Comparison of ENCODE assay signal across 9 mouse cellular contexts in the genomic region with DNA sequence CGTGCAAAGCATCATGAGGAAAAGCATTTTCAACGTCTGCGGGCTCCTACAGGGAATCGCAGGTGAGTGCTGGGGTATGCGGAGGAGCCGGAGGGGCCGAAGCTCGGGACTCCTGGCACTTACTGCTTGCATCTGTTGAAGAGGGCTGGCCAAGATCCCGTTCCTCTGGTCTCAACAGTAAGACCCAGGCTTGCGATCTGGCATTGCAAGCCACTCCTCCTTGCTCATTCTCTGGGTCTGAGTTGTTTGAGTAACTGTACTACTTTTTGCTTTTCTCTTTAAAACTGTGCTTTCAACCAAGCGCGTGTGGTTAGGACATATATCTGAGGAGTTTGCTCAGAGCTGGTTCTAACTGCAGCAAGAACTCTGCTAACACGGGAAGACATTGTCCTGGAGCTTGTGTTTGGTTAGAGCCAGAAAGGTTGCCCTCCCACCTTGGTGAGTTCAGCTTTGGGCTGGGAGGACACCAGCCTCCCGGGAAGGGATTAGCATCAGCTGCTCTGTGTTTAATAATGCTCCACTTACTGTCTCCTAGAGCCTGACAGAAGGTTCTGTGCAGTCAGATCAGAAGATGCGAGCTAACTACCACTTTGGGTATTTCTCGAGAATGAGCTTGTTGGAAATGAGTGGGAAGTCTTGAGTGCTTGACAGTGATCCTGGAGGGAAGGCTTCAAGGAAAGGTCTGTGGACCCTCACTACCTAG.
DNase-seq lines count a peak whose midpoint lies in the region; ATAC-seq and TF ChIP-seq lines count a peak whose summit lies in the region.
"Had no signal": no experiment of that assay in that cellular context is flagged by ENCODE, and none has a peak within 500 bp of the region (broad histone marks: within the 10 kb centered on the region; RNA-seq: fewer than 3 reads in every experiment).

No protein-coding gene starts in this region.

- no peak for TF ChIP-seq EP300 in ES-Bruce4 (IDR thresholded peaks at IDR 0.05; ENCODE audit: insufficient read depth, low read depth, low read length)

- H3K27ac ChIP-seq in heart, embryonic 11.5 days (ENCODE audit: low read depth, low read length), result no peak overlapping the region
- H3K27ac ChIP-seq in ES-Bruce4 (ENCODE audit: insufficient read depth, low read length), result no peak overlapping the region
- H3K27ac ChIP-seq in embryonic facial prominence, embryonic 10.5 days (replicated peaks), result no peak overlapping the region
- no peak overlapping the region for H3K27ac ChIP-seq in intestine, embryonic 15.5 days
- H3K27ac ChIP-seq in neural tube, embryonic 12.5 days, result no peak overlapping the region

- no peak for DNase-seq in heart, postnatal 25 days (ENCODE audit: low spot score)
- DNase-seq in embryonic facial prominence, embryonic 10.5 days (ENCODE audit: low spot score), result no peak
- no peak for DNase-seq in frontal cortex, postnatal 14 days (ENCODE audit: low spot score in 2 of 2)
- DNase-seq in gastrocnemius, adult 8-10 months (ENCODE audit: low spot score in 2 of 2), result no peak

- H3K4me1 ChIP-seq in heart, embryonic 11.5 days (ENCODE audit: control insufficient read depth, insufficient read depth, low read length), result peaks cover 35% of the 10 kb centered on the region
- H3K4me1 ChIP-seq in ES-Bruce4 (ENCODE audit: control insufficient read depth, insufficient read depth, low read length), result no peaks in the 10 kb centered on the region
- H3K4me1 ChIP-seq in embryonic facial prominence, embryonic 10.5 days, result peaks cover 55% of the 10 kb centered on the region
- H3K4me1 ChIP-seq in intestine, embryonic 15.5 days (replicated peaks), result peaks cover 25% of the 10 kb centered on the region
- peaks cover 29% of the 10 kb centered on the region for H3K4me1 ChIP-seq in neural tube, embryonic 12.5 days

- H3K9ac ChIP-seq in heart, embryonic 11.5 days (ENCODE audit: low read depth, low read length), result peak overlapping the region; percentile 61; the same call in 1 of the 2 replicates
- H3K9ac ChIP-seq in ES-Bruce4 (ENCODE audit: low read depth, poor library complexity, severe bottlenecking), result no peak overlapping the region
- H3K9ac ChIP-seq in intestine, embryonic 15.5 days, result peak overlapping the region; percentile 5
- H3K9ac ChIP-seq in neural tube, embryonic 12.5 days, result peak overlapping the region; percentile 40

- H3K27me3 ChIP-seq in heart, embryonic 11.5 days (ENCODE audit: control insufficient read depth, insufficient read depth, low read length), result 0 out of 2 replicates have a peak, but pooled peaks cover 3% of the 10 kb centered on the region
- H3K27me3 ChIP-seq in ES-Bruce4 (ENCODE audit: control insufficient read depth, insufficient read depth, low read length, poor library complexity, severe bottlenecking), result 0 out of 2 replicates have a peak, but pooled peaks cover 2% of the 10 kb centered on the region
- H3K27me3 ChIP-seq in embryonic facial prominence, embryonic 10.5 days (replicated peaks; ENCODE audit: low read depth, poor library complexity, severe bottlenecking), result peaks cover 56% of the 10 kb centered on the region
- H3K27me3 ChIP-seq in intestine, embryonic 15.5 days (replicated peaks), result no peaks in the 10 kb centered on the region
- peaks cover 28% of the 10 kb centered on the region for H3K27me3 ChIP-seq in neural tube, embryonic 12.5 days (replicated peaks)
- H3K27me3 ChIP-seq: Patski had no signal

- TF ChIP-seq POLR2A in ES-Bruce4 (IDR thresholded peaks at IDR 0.05; ENCODE audit: insufficient read depth, low read length), result no peak

- H3K4me3 ChIP-seq in heart, embryonic 11.5 days (ENCODE audit: low read depth, low read length), result peak overlapping the region; percentile 45
- peak overlapping the region; percentile 28 for H3K4me3 ChIP-seq in ES-Bruce4 (ENCODE audit: low read depth, low read length)
- peak overlapping the region; percentile 65 for H3K4me3 ChIP-seq in embryonic facial prominence, embryonic 10.5 days
- peak overlapping the region; percentile 45 for H3K4me3 ChIP-seq in intestine, embryonic 15.5 days (replicated peaks)
- H3K4me3 ChIP-seq in neural tube, embryonic 12.5 days, result peak overlapping the region; percentile 38

- no peaks in the 10 kb centered on the region for H3K9me3 ChIP-seq in heart, embryonic 11.5 days (replicated peaks; ENCODE audit: control insufficient read depth, low read length)
- H3K9me3 ChIP-seq in ES-Bruce4 (replicated peaks; ENCODE audit: control insufficient read depth, insufficient read depth, low read length, poor library complexity, severe bottlenecking), result no peaks in the 10 kb centered on the region
- H3K9me3 ChIP-seq in embryonic facial prominence, embryonic 10.5 days, result no peaks in the 10 kb centered on the region
- no peaks in the 10 kb centered on the region for H3K9me3 ChIP-seq in intestine, embryonic 15.5 days
- no peaks in the 10 kb centered on the region for H3K9me3 ChIP-seq in neural tube, embryonic 12.5 days

- intact Hi-C loops in heart, postnatal 25 days (cut with DNase I), result no loop called here

- H3K4me2 ChIP-seq in heart, embryonic 11.5 days, result peak overlapping the region; percentile 80
- H3K4me2 ChIP-seq in intestine, embryonic 15.5 days (replicated peaks), result peak overlapping the region; percentile 96
- H3K4me2 ChIP-seq in neural tube, embryonic 12.5 days (replicated peaks), result peak overlapping the region; percentile 81

- TF ChIP-seq CTCF in ES-Bruce4 (IDR thresholded peaks at IDR 0.05; ENCODE audit: low read depth, low read length), result no peak

- ATAC-seq in heart, embryonic 11.5 days (replicated peaks; ENCODE audit: insufficient number of reproducible peaks, low FRiP score, low TSS enrichment), result no peak
- ATAC-seq in intestine, embryonic 15.5 days, result no peak
- no peak for ATAC-seq in neural tube, embryonic 12.5 days (ENCODE audit: low FRiP score, low read depth)
- ATAC-seq: Patski had no signal

- WGBS in heart, embryonic 11.5 days (ENCODE audit: insufficient replicate concordance), result 18% methylated on average over 16 of the region's 16 CpGs
- WGBS in embryonic facial prominence, embryonic 10.5 days, result 17% methylated on average over 16 of the region's 16 CpGs
- 28% methylated on average over 16 of the region's 16 CpGs for WGBS in intestine, embryonic 15.5 days
- WGBS in neural tube, embryonic 12.5 days, result 32% methylated on average over 16 of the region's 16 CpGs

- H3K36me3 ChIP-seq in heart, embryonic 11.5 days (ENCODE audit: control insufficient read depth, insufficient read depth, low read length), result no peaks in the 10 kb centered on the region
- no peaks in the 10 kb centered on the region for H3K36me3 ChIP-seq in ES-Bruce4 (ENCODE audit: control insufficient read depth, insufficient read depth, low read length, poor library complexity, severe bottlenecking)
- peaks cover 27% of the 10 kb centered on the region for H3K36me3 ChIP-seq in embryonic facial prominence, embryonic 10.5 days (replicated peaks)
- H3K36me3 ChIP-seq in intestine, embryonic 15.5 days, result no peaks in the 10 kb centered on the region
- no peaks in the 10 kb centered on the region for H3K36me3 ChIP-seq in neural tube, embryonic 12.5 days
